Mouse (Mus musculus) C2C12 (cell line): ENCODE results near the gene Nop2. TPM values are rescaled to one million over a fixed set of nuclear protein-coding genes. Genes with fewer than 3 reads are reported as not detected.

Experiments
- H3K27me3 ChIP-seq: one replicate; pipeline ENCODE4 v1.6.1; 2011; ENCODE audit not compliant: control insufficient read depth, insufficient read depth, insufficient read length
- H3K36me3 ChIP-seq: one replicate; pipeline ENCODE4 v1.6.1; 2011; ENCODE audit not compliant: control insufficient read depth, insufficient read depth
- H3K4me3 ChIP-seq: one replicate; pipeline ENCODE4 v1.5.1; 2011; ENCODE audit warnings: mild to moderate bottlenecking, control low read depth; ENCODE audit not compliant: poor library complexity, insufficient read depth, severe bottlenecking
- H3K79me2 ChIP-seq: one replicate; pipeline ENCODE4 v1.6.1; 2011; ENCODE audit not compliant: control insufficient read depth, insufficient read depth
- H3K79me3 ChIP-seq: one replicate; pipeline ENCODE4 v1.6.1; 2011; ENCODE audit warnings: low read depth, control low read depth
- H3ac ChIP-seq: one replicate; pipeline ENCODE3; 2011; ENCODE audit warnings: low read depth; ENCODE audit not compliant: control insufficient read depth, insufficient read length
- CEBPB ChIP-seq: IDR thresholded peaks from one replicate; pipeline ENCODE4 v1.6.1; 2011; ENCODE audit warnings: low read depth, mild to moderate bottlenecking, control low read depth, moderate library complexity
- CTCF ChIP-seq: IDR thresholded peaks from one replicate; pipeline ENCODE4 v1.5.1; 2011; ENCODE audit not compliant: control insufficient read depth, insufficient read depth, insufficient read length
- FOSL1 ChIP-seq: IDR thresholded peaks from one replicate; pipeline ENCODE4 v1.8.0; 2011; ENCODE audit warnings: mild to moderate bottlenecking, low read length; ENCODE audit not compliant: poor library complexity, insufficient read depth, severe bottlenecking
- MAX ChIP-seq: IDR thresholded peaks from one replicate; pipeline ENCODE4 v1.6.1; 2011; ENCODE audit warnings: mild to moderate bottlenecking, control low read depth
- MYOD1 ChIP-seq: IDR thresholded peaks from one replicate; pipeline ENCODE4 v1.6.1; 2011; ENCODE audit warnings: low read depth; ENCODE audit not compliant: control insufficient read depth, insufficient read length
- MYOG ChIP-seq: IDR thresholded peaks from one replicate; pipeline ENCODE4 v1.6.1; 2011; ENCODE audit not compliant: control insufficient read depth, insufficient read length; ENCODE audit errors: extremely low read depth
- USF1 ChIP-seq: IDR thresholded peaks from one replicate; pipeline ENCODE4 v1.6.1; 2011; ENCODE audit warnings: low read depth, mild to moderate bottlenecking, control low read depth, moderate library complexity
- polyA plus RNA-seq: library from polyadenylated mRNA; unstranded; fragments of >200 nt; fragmentation: generic; extraction: Trizol; gene quantifications from one replicate; pipeline ENCODE4 v1.2.1, GENCODE M21; 2012; ENCODE audit warnings: missing spikeins

Gene Nop2
- polyA plus RNA-seq, 1 experiment: 132 TPM

DNA sequence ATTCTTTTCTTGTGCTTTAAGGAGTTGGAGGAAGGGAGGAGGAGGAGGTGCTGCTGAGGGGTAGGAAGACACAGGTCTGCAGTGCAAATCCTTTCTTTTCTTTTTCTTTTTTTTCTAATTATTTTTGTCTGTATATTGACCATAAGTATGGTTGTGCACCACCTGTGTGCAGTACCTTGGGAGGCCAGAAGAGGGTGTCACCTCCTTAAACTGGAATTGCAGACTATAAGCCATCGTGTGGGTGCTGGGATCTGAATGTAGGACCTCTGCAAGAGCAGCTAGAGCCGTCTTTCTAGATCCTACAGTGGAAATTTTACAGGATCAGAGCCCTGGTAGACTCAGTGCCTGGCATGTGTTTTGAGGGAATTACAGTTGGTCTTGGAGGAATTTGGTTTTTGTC lies 24.0 kb upstream of the Nop2 start:
- H3ac ChIP-seq: no peak overlapping the region
- H3K27me3 ChIP-seq: no peaks in the 10 kb centered on the region
- H3K79me3 ChIP-seq: peaks cover 8% of the 10 kb centered on the region
- peaks cover 94% of the 10 kb centered on the region for H3K36me3 ChIP-seq
- H3K79me2 ChIP-seq: peaks cover 13% of the 10 kb centered on the region
- H3K4me3 ChIP-seq: no peak overlapping the region
- TF ChIP-seq MAX: no peak
- no peak for TF ChIP-seq CEBPB
- no peak for TF ChIP-seq MYOG
- TF ChIP-seq MYOD1: no peak
- no peak for TF ChIP-seq CTCF
- no peak for TF ChIP-seq FOSL1
- no peak for TF ChIP-seq USF1

DNA sequence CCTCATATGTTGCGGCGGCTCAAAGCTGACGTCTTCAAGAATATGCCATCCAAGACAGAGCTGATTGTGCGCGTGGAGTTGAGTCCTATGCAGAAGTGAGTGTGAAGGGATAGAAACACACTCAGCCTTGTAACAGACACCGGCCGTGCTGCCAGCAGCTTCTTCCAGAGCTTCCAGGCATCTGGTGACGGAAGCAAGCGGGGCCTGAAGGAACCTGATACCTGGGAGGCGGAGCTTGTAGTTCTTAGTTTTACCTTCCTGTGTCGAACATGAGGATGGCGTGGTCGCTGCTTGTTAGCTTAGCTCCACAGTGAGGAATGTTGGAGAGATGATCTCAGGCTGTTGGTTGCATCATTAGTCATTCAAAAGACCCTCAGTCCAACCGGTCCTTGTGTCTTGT lies 22.3 kb upstream of the Nop2 start:
- Histone ChIP-seq H3K79me2 (peaks cover 1% of the 10 kb centered on the region), H3K27me3 (no peaks in the 10 kb centered on the region), H3K4me3 (no peak overlapping the region), H3K79me3 (peaks cover 5% of the 10 kb centered on the region), H3K36me3 (peaks cover 98% of the 10 kb centered on the region), H3ac (no peak overlapping the region)
- TF ChIP-seq CEBPB (no peak), USF1 (no peak), CTCF (no peak)

DNA sequence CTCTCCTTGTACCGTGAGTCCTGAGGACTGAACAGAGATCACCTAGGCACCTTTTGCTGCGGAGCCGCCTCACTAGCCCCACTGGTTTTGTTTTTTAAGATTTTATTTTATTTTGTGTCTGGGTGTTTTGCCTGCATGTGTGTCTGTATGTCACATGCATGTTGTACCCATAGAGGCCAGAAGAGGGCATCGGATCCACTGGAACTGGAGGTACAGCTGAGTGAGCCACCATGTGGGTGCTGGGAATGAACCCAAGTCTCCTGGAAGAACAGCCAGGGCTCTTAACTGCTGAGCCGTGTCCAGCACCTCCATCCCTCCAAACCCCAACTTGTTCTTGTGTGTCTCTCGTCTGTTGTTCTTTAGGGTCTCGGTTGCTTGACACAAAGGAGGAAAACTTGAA lies 20.8 kb upstream of the Nop2 start:
- Histone ChIP-seq H3K36me3 (peaks cover 100% of the 10 kb centered on the region), H3K27me3 (no peaks in the 10 kb centered on the region), H3K79me3 (peaks cover 5% of the 10 kb centered on the region), H3K79me2 (no peaks in the 10 kb centered on the region), H3ac (no peak overlapping the region), H3K4me3 (no peak overlapping the region)
- TF ChIP-seq MYOG: no peak
- no peak for TF ChIP-seq CTCF
- no peak for TF ChIP-seq USF1
- no peak for TF ChIP-seq FOSL1
- TF ChIP-seq MAX: no peak
- no peak for TF ChIP-seq CEBPB
- no peak for TF ChIP-seq MYOD1

DNA sequence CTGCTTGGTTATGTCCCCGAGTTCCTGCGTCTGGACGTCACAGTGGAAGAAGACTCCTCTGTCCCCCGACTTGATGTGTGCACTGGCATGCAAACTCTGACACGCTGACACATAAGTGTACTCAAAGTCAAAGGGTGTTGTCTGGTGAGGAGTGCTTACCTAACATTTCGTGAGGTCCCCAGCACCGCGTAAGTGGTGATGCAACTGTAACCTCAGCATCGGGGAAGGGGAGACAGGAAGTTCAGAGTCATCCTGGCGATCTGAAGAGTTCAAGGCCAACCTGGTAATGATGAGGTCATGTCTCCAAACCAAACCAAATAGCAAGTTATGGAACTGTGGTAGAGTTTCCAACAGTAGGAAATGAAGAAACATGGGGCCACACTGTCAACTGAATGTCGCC lies 19.2 kb upstream of the Nop2 start:
- H3ac ChIP-seq: no peak overlapping the region
- H3K79me2 ChIP-seq: no peaks in the 10 kb centered on the region
- peaks cover 100% of the 10 kb centered on the region for H3K36me3 ChIP-seq
- TF ChIP-seq CEBPB (no peak), USF1 (no peak), MYOG (no peak), MYOD1 (no peak), MAX (no peak), FOSL1 (no peak), CTCF (no peak)
- H3K4me3 ChIP-seq: no peak overlapping the region
- H3K79me3 ChIP-seq: peaks cover 1% of the 10 kb centered on the region
- H3K27me3 ChIP-seq: no peaks in the 10 kb centered on the region

DNA sequence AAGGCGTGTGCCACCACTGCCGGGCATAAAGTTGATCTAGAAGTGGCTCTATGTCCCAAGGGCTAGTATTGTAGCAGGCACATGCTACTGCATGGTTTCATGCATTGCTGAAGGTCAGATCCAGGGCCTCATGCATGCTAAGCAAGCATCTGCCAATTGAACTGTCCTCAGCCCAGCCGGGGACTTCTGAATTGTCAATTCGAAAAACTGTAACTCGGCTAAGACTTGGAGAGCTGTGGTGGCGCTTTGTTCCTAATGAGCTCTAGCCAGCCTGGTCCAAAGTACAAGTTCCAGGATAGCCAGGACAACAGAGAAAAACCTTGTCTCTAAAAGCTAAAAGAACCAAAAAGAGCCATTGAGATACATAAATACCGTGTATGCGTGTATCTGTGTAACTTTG lies 12.3 kb upstream of the Nop2 start:
- no peak for TF ChIP-seq CEBPB
- TF ChIP-seq CTCF: no peak
- no peak for TF ChIP-seq MYOD1
- no peak for TF ChIP-seq USF1
- no peak for TF ChIP-seq MAX
- no peak for TF ChIP-seq FOSL1
- no peak for TF ChIP-seq MYOG

DNA sequence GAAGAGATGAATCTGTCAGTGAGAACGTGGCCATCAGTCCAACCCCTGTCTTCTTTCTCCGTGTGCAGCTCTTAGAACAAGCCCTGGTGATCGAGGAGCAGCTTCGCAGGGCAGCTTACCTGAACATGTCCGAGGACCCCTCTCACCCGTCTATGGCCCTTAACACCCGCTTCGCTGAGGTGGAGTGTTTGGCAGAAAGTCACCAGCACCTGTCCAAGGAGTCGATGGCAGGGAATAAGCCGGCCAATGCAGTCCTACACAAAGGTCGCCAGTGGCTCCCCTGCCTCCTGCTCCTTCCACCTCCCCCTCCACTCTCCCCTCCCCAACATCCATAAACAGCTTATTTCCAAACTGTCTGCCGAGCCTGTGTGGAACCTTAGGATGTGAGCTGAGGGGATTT lies 3.0 kb upstream of the Nop2 start:
- peaks cover 70% of the 10 kb centered on the region for H3K36me3 ChIP-seq
- no peak overlapping the region for H3K4me3 ChIP-seq
- peaks cover 21% of the 10 kb centered on the region for H3K79me2 ChIP-seq
- TF ChIP-seq USF1: no peak
- TF ChIP-seq MYOG: no peak
- TF ChIP-seq CTCF: no peak
- no peak for TF ChIP-seq FOSL1
- no peak for TF ChIP-seq CEBPB
- TF ChIP-seq MAX: no peak
- H3K79me3 ChIP-seq: peaks cover 17% of the 10 kb centered on the region
- H3ac ChIP-seq: no peak overlapping the region
- no peaks in the 10 kb centered on the region for H3K27me3 ChIP-seq

More for the DNA sequence above, 12.3 kb upstream of the Nop2 start:
- H3K79me2 ChIP-seq: no peaks in the 10 kb centered on the region
- H3ac ChIP-seq: no peak overlapping the region
- no peak overlapping the region for H3K4me3 ChIP-seq
- no peaks in the 10 kb centered on the region for H3K27me3 ChIP-seq
- H3K79me3 ChIP-seq: no peaks in the 10 kb centered on the region
- H3K36me3 ChIP-seq: peaks cover 100% of the 10 kb centered on the region
